Mouse (Mus musculus) forebrain, embryonic 14.5 days (tissue): ENCODE data around the gene Rusc1. TPM values are rescaled to one million over a fixed set of nuclear protein-coding genes. Genes with fewer than 3 reads are reported as not detected.

Experiments
- ATAC-seq: fragments of 200-750 bp; cut with Nextera tagmentation; 2 replicates; pipeline ENCODE4 v1.8.0; 2017; ENCODE audit warnings: mild to moderate bottlenecking, moderate library complexity
- DNase-seq: peaks from one replicate; pipeline ENCODE4 v3.0.0-alpha.2; 2015; ENCODE audit warnings: low spot score
- H3K27ac ChIP-seq: fragments of 300-500 bp; sonication (generic); 2 replicates; pipeline ENCODE4 v1.5.1; 2014; ENCODE audit warnings: low read depth, mild to moderate bottlenecking, control low read depth, low read length, moderate library complexity
- H3K27me3 ChIP-seq: fragments of 300-500 bp; sonication (generic); replicated peaks from 2 replicates; pipeline ENCODE4 v1.6.1; 2014; ENCODE audit warnings: low read length, control low read depth, mixed read lengths; ENCODE audit not compliant: control insufficient read depth, insufficient read depth
- H3K36me3 ChIP-seq: fragments of 300-500 bp; sonication (generic); 2 replicates; pipeline ENCODE4 v1.6.1; 2014; ENCODE audit warnings: low read length, control low read depth; ENCODE audit not compliant: control insufficient read depth, insufficient read depth
- H3K4me1 ChIP-seq: fragments of 300-500 bp; sonication (generic); 2 replicates; pipeline ENCODE4 v1.6.1; 2014; ENCODE audit warnings: antibody characterized with exemption, low read length, control low read depth; ENCODE audit not compliant: control insufficient read depth, insufficient read depth
- H3K4me2 ChIP-seq: fragments of 300-500 bp; sonication (generic); 2 replicates; pipeline ENCODE4 v1.6.1; 2014; ENCODE audit warnings: mild to moderate bottlenecking, control low read depth, low read length
- H3K4me3 ChIP-seq: fragments of 300-500 bp; sonication (generic); 2 replicates; pipeline ENCODE4 v1.5.1; 2014; ENCODE audit warnings: low read depth, low read length, control low read depth
- H3K9ac ChIP-seq: fragments of 300-500 bp; sonication (generic); 2 replicates; pipeline ENCODE4 v1.6.1; 2014; ENCODE audit warnings: mild to moderate bottlenecking, low read length, control low read depth, moderate library complexity
- H3K9me3 ChIP-seq: fragments of 300-500 bp; sonication (generic); replicated peaks from 2 replicates; pipeline ENCODE4 v1.6.1; 2016; ENCODE audit warnings: low read length, control low read depth, mixed read lengths; ENCODE audit not compliant: control insufficient read depth
- WGBS: fragments of 180-500 bp; shearing (Covaris S2); extraction: QIAGEN DNeasy Blood & Tissue Kit; methylation state at CpG from one replicate; pipeline ENCODE4 v1.1.7; 2014; 5-methylcytosine and 5-hydroxymethylcytosine counted together
- polyA plus RNA-seq: library from polyadenylated mRNA; unstranded; fragments of >200 nt; fragmentation: Nextera tagmentation; extraction: Ambion mirVana; gene quantifications from 2 replicates; pipeline ENCODE4 v1.2.1, GENCODE M21; 2014

Rusc1 gene
- polyA plus RNA-seq, 1 experiment from 2014 or later = 49.7 TPM

- Histone ChIP-seq H3K4me2 (peak within 1 kb of the TSS; percentile 95), H3K36me3 (peaks cover 31% of the 10 kb centered on the region), H3K27ac (peak within 1 kb of the TSS; percentile 70), H3K9ac (peak within 1 kb of the TSS; percentile 75), H3K9me3 (no peaks in the 10 kb centered on the region), H3K4me3 (peak within 1 kb of the TSS; percentile 79), H3K27me3 (no peaks in the 10 kb centered on the region), H3K4me1 (peaks cover 11% of the 10 kb centered on the region)
- peak; percentile 100 for ATAC-seq
- under 1% methylated on average over 26 of the region's 26 CpGs for WGBS
- DNase-seq = peak; percentile 100
These were observed 8.8 kb upstream of the Rusc1 start, which contains the start of gene Fdps for GRCm38 (mm10) chr3:89101812-89102494. TSS of gene Fdps (minus strand) at chr3:89101959.

- Histone ChIP-seq H3K9me3 (no peaks in the 10 kb centered on the region), H3K4me2 (peak overlapping the region; percentile 95), H3K27ac (peak overlapping the region; percentile 36; the same call in 1 of the 2 replicates), H3K9ac (peak overlapping the region; percentile 75), H3K4me3 (peak overlapping the region; percentile 79), H3K4me1 (peaks cover 11% of the 10 kb centered on the region), H3K27me3 (no peaks in the 10 kb centered on the region), H3K36me3 (peaks cover 36% of the 10 kb centered on the region)
- ATAC-seq = peak; percentile 27
- no peak for DNase-seq
- WGBS = 1% methylated on average over 19 of the region's 19 CpGs
These were observed 8.3 kb upstream of the Rusc1 start for GRCm38 (mm10) chr3:89101459-89101811.

- H3K4me2 ChIP-seq = peak within 1 kb of the TSS; percentile 95
- H3K4me3 ChIP-seq = peak within 1 kb of the TSS; percentile 79
- H3K9me3 ChIP-seq = no peaks in the 10 kb centered on the region
- no peaks in the 10 kb centered on the region for H3K27me3 ChIP-seq
- DNase-seq (peak; percentile 15), ATAC-seq (no peak)
- peaks cover 42% of the 10 kb centered on the region for H3K36me3 ChIP-seq
- WGBS = 33% methylated on average over 7 of the region's 7 CpGs
- peaks cover 11% of the 10 kb centered on the region for H3K4me1 ChIP-seq
- H3K27ac ChIP-seq = peak within 1 kb of the TSS; percentile 36; the same call in 1 of the 2 replicates
- H3K9ac ChIP-seq = peak within 1 kb of the TSS; percentile 75
These were observed 7.7 kb upstream of the Rusc1 start, which contains the start of gene Gm43738 for GRCm38 (mm10) chr3:89100811-89101210. TSS of gene Gm43738 (minus strand) at chr3:89101099.

- no peak overlapping the region for H3K9ac ChIP-seq
- ATAC-seq (no peak), DNase-seq (no peak)
- H3K4me2 ChIP-seq = no peak overlapping the region
- H3K27me3 ChIP-seq = 0 out of 2 replicates have a peak, but pooled peaks cover under 1% of the 10 kb centered on the region
- H3K4me3 ChIP-seq = no peak overlapping the region
- H3K4me1 ChIP-seq = peaks cover 16% of the 10 kb centered on the region; the same call in 1 of the 2 replicates
- 87% methylated on average over 10 of the region's 10 CpGs for WGBS
- no peaks in the 10 kb centered on the region for H3K9me3 ChIP-seq
- H3K27ac ChIP-seq = no peak overlapping the region
- peaks cover 58% of the 10 kb centered on the region for H3K36me3 ChIP-seq
These were observed 910 bp upstream of the Rusc1 start for GRCm38 (mm10) chr3:89094021-89094420.

GRCm38 (mm10) chr3:89092509-89093090, 511 bp downstream of the Rusc1 start:
- peak overlapping the region; percentile 98 for H3K4me2 ChIP-seq
- ATAC-seq = peak; percentile 21
- 16% methylated on average over 11 of the region's 11 CpGs for WGBS

GRCm38 (mm10) chr3:89091811-89092508, 1.2 kb downstream of the Rusc1 start:
- H3K27me3 ChIP-seq = 0 out of 2 replicates have a peak, but pooled peaks cover 9% of the 10 kb centered on the region
- H3K4me3 ChIP-seq = peak overlapping the region; percentile 69
- H3K9me3 ChIP-seq = no peaks in the 10 kb centered on the region
- H3K4me1 ChIP-seq = peaks cover 16% of the 10 kb centered on the region; the same call in 1 of the 2 replicates
- peaks cover 54% of the 10 kb centered on the region for H3K36me3 ChIP-seq
- ATAC-seq (no peak), DNase-seq (no peak)
- peak overlapping the region; percentile 98 for H3K4me2 ChIP-seq
- WGBS = 11% methylated on average over 19 of the region's 20 CpGs
- H3K9ac ChIP-seq = peak overlapping the region; percentile 80
- H3K27ac ChIP-seq = no peak overlapping the region; the same call in 1 of the 2 replicates

More at GRCm38 (mm10) chr3:89092509-89093090, 511 bp downstream of the Rusc1 start:
- Histone ChIP-seq H3K36me3 (peaks cover 58% of the 10 kb centered on the region), H3K4me3 (peak overlapping the region; percentile 69), H3K9me3 (no peaks in the 10 kb centered on the region), H3K27ac (peak overlapping the region; percentile 72), H3K9ac (peak overlapping the region; percentile 80), H3K27me3 (0 out of 2 replicates have a peak, but pooled peaks cover 9% of the 10 kb centered on the region), H3K4me1 (peaks cover 16% of the 10 kb centered on the region; the same call in 1 of the 2 replicates)
- DNase-seq = peak; percentile 7

GRCm38 (mm10) chr3:89090694-89091655, 2.1 kb downstream of the Rusc1 start:
- DNase-seq (peak; percentile 77), ATAC-seq (peak; percentile 54)
- H3K27me3 ChIP-seq = 0 out of 2 replicates have a peak, but pooled peaks cover 9% of the 10 kb centered on the region
- H3K9me3 ChIP-seq = no peaks in the 10 kb centered on the region
- peak overlapping the region; percentile 98 for H3K4me2 ChIP-seq
- under 1% methylated on average over 69 of the region's 74 CpGs for WGBS
- H3K27ac ChIP-seq = peak overlapping the region; percentile 60; the same call in 1 of the 2 replicates
- peak overlapping the region; percentile 69 for H3K4me3 ChIP-seq
- H3K9ac ChIP-seq = peak overlapping the region; percentile 80
- peaks cover 16% of the 10 kb centered on the region; the same call in 1 of the 2 replicates for H3K4me1 ChIP-seq
- peaks cover 53% of the 10 kb centered on the region for H3K36me3 ChIP-seq
